Mouse (Mus musculus) liver, adult 2 months (tissue): ENCODE data around the gene Btnl10.

Experiments
- CTCF ChIP-seq: fragments of 200-500 bp; IDR thresholded peaks from 2 replicates; pipeline ENCODE4 v1.5.1; 2011; ENCODE audit warnings: low read depth, low read length, control low read depth
- POLR2A ChIP-seq: fragments of 200-500 bp; IDR thresholded peaks from 2 replicates; pipeline ENCODE4 v1.6.1; 2011; ENCODE audit warnings: low read length, control low read depth; ENCODE audit not compliant: insufficient read depth; ENCODE audit errors: extremely low read depth

DNA sequence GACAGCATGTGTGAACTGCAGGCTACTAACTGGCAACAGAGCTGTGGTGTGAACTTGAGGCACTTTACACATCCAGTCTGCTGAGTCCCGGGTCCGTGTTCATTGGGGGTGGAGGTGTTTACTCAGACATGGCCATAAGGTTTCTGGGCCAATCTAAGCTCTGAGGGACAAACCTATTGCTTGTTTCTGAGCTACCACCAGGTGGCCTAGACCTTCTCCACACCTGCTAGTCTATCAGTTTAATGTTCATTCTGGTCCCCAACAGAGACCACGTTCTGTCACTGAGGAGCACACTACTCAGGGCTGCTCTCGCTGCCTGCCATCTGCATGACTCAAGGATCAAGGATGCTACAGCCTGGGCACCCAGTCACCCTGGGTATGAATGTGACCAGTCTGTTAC lies 13.9 kb downstream of the Btnl10 start:
- TF ChIP-seq POLR2A (no peak), CTCF (no peak)
